Mouse (Mus musculus): ENCODE results near the gene Lsm4. TPM values are rescaled to one million over a fixed set of nuclear protein-coding genes. Genes with fewer than 3 reads are reported as not detected.

Lsm4 gene
- polyA plus RNA-seq, 1 experiment from 2014 or later = 98.5 TPM

DNA sequence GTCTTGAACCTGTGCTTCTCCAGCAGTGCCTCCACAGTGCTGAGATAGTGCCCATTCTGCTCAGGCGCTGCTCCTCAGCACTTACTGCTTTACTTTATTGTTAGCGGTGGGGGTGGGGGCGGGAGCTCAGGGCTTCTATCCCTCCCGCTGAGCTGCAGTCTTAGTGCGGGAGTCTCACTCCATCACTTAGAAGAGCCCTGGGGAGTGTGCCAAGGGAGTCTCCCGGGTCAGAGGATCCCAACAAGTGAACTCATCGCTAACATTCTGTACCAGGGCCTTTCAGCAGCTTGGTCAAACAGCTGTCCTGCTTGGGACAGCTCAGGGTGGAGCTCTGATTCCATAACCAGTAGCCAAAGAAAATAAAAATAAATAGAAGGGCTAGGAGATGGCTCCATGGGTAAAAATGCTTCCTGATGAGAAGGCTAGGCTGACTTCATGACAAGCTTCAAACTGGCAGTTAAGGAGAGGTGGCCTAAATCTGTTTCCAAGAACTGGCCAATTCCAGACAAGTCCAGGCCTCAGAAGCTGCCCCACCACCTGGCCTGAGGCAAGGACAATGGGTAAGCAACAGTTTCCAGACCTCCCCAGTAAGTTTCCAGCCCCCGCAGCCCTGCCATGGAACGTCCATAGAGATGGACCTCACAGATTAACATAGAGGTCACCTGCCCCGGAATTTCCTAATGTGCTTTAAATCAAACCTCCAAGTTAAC, 1.3 kb upstream of the Lsm4 start:
- TF ChIP-seq EP300 (IDR thresholded peaks at IDR 0.05; ENCODE audit: low read depth) (no peak), CTCF (IDR thresholded peaks at IDR 0.05; ENCODE audit: low read depth) (no peak)
- Histone ChIP-seq H3K36me3 (replicated peaks; ENCODE audit: insufficient read depth, low read length) (no peaks in the 10 kb centered on the region), H3K9me3 (ENCODE audit: low read length) (no peaks in the 10 kb centered on the region), H3K4me2 (ENCODE audit: low read depth, low read length) (no peak overlapping the region), H3K4me1 (ENCODE audit: insufficient read depth) (peaks cover 23% of the 10 kb centered on the region), H3K4me3 (ENCODE audit: low read depth, low read length) (no peak overlapping the region), H3K27me3 (ENCODE audit: insufficient read depth, low read length) (no peaks in the 10 kb centered on the region), H3K27ac (ENCODE audit: low read depth) (0 out of 2 replicates have a peak overlapping the region, but pooled peaks have one; percentile 99), H3K9ac (replicated peaks) (no peak overlapping the region)
- no peak for DNase-seq
- ATAC-seq = no peak
- 71% methylated on average over 10 of the region's 10 CpGs for WGBS (ENCODE audit: insufficient replicate concordance)

DNA sequence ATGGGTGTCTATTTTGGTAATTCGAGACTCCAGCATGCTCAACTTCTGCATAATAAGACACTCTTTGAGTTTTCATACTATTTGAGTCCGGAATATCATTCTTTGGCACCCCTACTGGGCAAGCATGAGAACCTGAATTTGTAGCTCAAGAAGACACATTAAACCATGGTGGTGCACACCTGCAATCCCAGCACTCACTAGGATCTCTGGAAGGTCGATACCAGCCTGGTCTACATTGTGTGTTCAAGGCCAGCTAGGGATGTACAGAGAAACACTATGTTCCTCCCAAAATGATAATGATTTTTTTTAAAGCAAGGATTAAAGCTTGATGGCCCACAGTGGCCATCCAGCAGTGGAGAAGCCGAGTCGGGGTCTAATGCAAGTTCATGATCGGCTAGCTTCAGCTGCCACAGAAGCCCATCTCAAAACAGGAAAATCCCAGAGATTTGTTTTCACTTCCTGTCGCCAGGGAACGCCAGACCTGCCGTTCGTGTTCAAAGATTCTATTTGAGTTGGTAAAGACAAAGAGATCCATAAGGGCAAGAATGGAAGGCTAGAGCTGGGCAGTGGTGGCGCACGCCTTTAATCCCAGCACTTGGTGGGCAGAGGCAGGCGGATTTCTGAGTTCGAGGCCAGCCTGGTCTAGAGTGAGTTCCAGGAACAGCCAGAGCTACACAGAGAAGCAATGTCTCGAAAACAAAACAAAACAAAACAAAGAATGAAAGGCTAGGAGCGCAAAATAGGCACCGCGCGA, 546 bp upstream of the Lsm4 start:
- Histone ChIP-seq H3K4me2 (ENCODE audit: low read depth, low read length) (peak overlapping the region; percentile 84), H3K27me3 (ENCODE audit: insufficient read depth, low read length) (no peaks in the 10 kb centered on the region), H3K4me1 (ENCODE audit: insufficient read depth) (peaks cover 26% of the 10 kb centered on the region), H3K9me3 (ENCODE audit: low read length) (no peaks in the 10 kb centered on the region), H3K27ac (ENCODE audit: low read depth) (peak overlapping the region; percentile 99), H3K4me3 (ENCODE audit: low read depth, low read length) (peak overlapping the region; percentile 84), H3K36me3 (replicated peaks; ENCODE audit: insufficient read depth, low read length) (no peaks in the 10 kb centered on the region), H3K9ac (replicated peaks) (peak overlapping the region; percentile 74)
- DNase-seq (no peak), ATAC-seq (peak; percentile 8)
- WGBS (ENCODE audit: insufficient replicate concordance) = 31% methylated on average over 19 of the region's 19 CpGs
- TF ChIP-seq EP300 (IDR thresholded peaks at IDR 0.05; ENCODE audit: low read depth) (no peak), CTCF (IDR thresholded peaks at IDR 0.05; ENCODE audit: low read depth) (no peak)

DNA sequence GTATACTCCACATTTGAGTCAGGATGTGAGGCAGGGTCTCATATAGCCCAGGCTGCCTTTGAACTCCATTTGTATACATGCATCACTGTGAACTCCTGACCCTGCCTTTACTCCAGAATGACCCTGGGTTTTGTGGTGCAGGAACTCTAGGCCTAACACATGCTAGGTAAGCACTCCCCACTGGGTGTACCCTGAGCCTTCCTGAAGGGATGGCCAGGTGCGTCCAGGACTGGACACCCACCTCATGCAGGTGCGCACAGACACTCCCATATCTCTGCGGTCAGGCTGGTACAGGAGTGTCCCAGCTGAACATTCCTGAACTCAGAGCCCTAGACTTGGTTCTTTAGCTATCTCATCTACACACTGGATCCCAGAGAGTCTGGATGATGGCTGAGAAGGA, 1.1 kb downstream of the Lsm4 start:
- H3K27me3 ChIP-seq (ENCODE audit: insufficient read depth, low read length) = no peaks in the 10 kb centered on the region
- H3K9me3 ChIP-seq (ENCODE audit: low read length) = no peaks in the 10 kb centered on the region
- DNase-seq (no peak), ATAC-seq (no peak)
- H3K36me3 ChIP-seq (replicated peaks; ENCODE audit: insufficient read depth, low read length) = peaks cover 10% of the 10 kb centered on the region
- H3K27ac ChIP-seq (ENCODE audit: low read depth) = peak overlapping the region; percentile 99
- peak overlapping the region; percentile 84 for H3K4me2 ChIP-seq (ENCODE audit: low read depth, low read length)
- peak overlapping the region; percentile 84 for H3K4me3 ChIP-seq (ENCODE audit: low read depth, low read length)
- peak overlapping the region; percentile 85 for H3K9ac ChIP-seq (replicated peaks)
- 72% methylated on average over 3 of the region's 3 CpGs for WGBS (ENCODE audit: insufficient replicate concordance)
- no peak for TF ChIP-seq CTCF (IDR thresholded peaks at IDR 0.05; ENCODE audit: low read depth)
- TF ChIP-seq EP300 (IDR thresholded peaks at IDR 0.05; ENCODE audit: low read depth) = no peak
- H3K4me1 ChIP-seq (ENCODE audit: insufficient read depth) = peaks cover 40% of the 10 kb centered on the region

DNA sequence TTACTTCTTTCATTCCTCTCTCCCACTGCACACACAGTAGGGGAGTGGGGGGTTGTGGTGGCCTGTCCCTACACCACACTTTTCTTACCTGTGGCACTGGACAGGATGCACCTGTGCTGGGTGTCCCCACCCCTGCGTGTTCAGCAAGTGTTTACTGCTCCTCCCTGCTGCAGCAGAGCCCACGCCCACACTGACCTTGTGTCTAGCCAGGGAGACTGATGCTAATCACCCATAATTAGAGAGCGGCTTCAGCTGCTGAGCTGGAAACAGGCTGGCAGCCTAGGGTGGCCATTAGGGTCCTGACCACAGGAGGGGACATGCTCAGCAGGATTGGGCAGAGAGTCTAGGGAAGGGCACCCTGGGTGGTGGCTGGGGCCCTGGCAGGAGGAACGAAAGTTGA, 1.7 kb downstream of the Lsm4 start:
- TF ChIP-seq CTCF (IDR thresholded peaks at IDR 0.05; ENCODE audit: low read depth) (no peak), EP300 (IDR thresholded peaks at IDR 0.05; ENCODE audit: low read depth) (no peak)
- H3K4me1 ChIP-seq (ENCODE audit: insufficient read depth) = peaks cover 45% of the 10 kb centered on the region

GRCm38 (mm10) chr8:70675336-70675735, 2.3 kb downstream of the Lsm4 start:
- Histone ChIP-seq H3K27ac (ENCODE audit: low read depth) (peak overlapping the region; percentile 99; the same call in 1 of the 2 replicates), H3K36me3 (replicated peaks; ENCODE audit: insufficient read depth, low read length) (peaks cover 10% of the 10 kb centered on the region), H3K9ac (replicated peaks) (no peak overlapping the region), H3K4me1 (ENCODE audit: insufficient read depth) (peaks cover 45% of the 10 kb centered on the region), H3K4me2 (ENCODE audit: low read depth, low read length) (0 out of 2 replicates have a peak overlapping the region, but pooled peaks have one; percentile 84), H3K27me3 (ENCODE audit: insufficient read depth, low read length) (no peaks in the 10 kb centered on the region), H3K9me3 (ENCODE audit: low read length) (no peaks in the 10 kb centered on the region), H3K4me3 (ENCODE audit: low read depth, low read length) (no peak overlapping the region)
- TF ChIP-seq EP300 (IDR thresholded peaks at IDR 0.05; ENCODE audit: low read depth) (no peak), CTCF (IDR thresholded peaks at IDR 0.05; ENCODE audit: low read depth) (no peak)
- WGBS (ENCODE audit: insufficient replicate concordance) = 18% methylated on average over 1 of the region's 1 CpGs
- DNase-seq (no peak), ATAC-seq (no peak)

More for the DNA sequence above, 1.7 kb downstream of the Lsm4 start:
- 39% methylated on average over 4 of the region's 4 CpGs for WGBS (ENCODE audit: insufficient replicate concordance)
- Histone ChIP-seq H3K36me3 (replicated peaks; ENCODE audit: insufficient read depth, low read length) (peaks cover 10% of the 10 kb centered on the region), H3K9me3 (ENCODE audit: low read length) (no peaks in the 10 kb centered on the region), H3K9ac (replicated peaks) (peak overlapping the region; percentile 85), H3K4me2 (ENCODE audit: low read depth, low read length) (peak overlapping the region; percentile 84), H3K27ac (ENCODE audit: low read depth) (peak overlapping the region; percentile 99), H3K4me3 (ENCODE audit: low read depth, low read length) (no peak overlapping the region), H3K27me3 (ENCODE audit: insufficient read depth, low read length) (no peaks in the 10 kb centered on the region)
- no peak for ATAC-seq
- no peak for DNase-seq

GRCm38 (mm10) chr8:70677451-70678080, 4.5 kb downstream of the Lsm4 start:
- H3K4me1 ChIP-seq (ENCODE audit: insufficient read depth) = peaks cover 55% of the 10 kb centered on the region

More at GRCm38 (mm10) chr8:70677451-70678080, 4.5 kb downstream of the Lsm4 start:
- no peak for ATAC-seq
- H3K9me3 ChIP-seq (ENCODE audit: low read length) = no peaks in the 10 kb centered on the region
- no peak for TF ChIP-seq CTCF (IDR thresholded peaks at IDR 0.05; ENCODE audit: low read depth)
- TF ChIP-seq EP300 (IDR thresholded peaks at IDR 0.05; ENCODE audit: low read depth) = no peak
- H3K4me3 ChIP-seq (ENCODE audit: low read depth, low read length) = no peak overlapping the region
- no peak overlapping the region for H3K9ac ChIP-seq (replicated peaks)
- WGBS (ENCODE audit: insufficient replicate concordance) = 88% methylated on average over 15 of the region's 15 CpGs
- peak overlapping the region; percentile 46 for H3K4me2 ChIP-seq (ENCODE audit: low read depth, low read length)
- H3K27ac ChIP-seq (ENCODE audit: low read depth) = 0 out of 2 replicates have a peak overlapping the region, but pooled peaks have one; percentile 7
- DNase-seq = no peak
- H3K27me3 ChIP-seq (ENCODE audit: insufficient read depth, low read length) = no peaks in the 10 kb centered on the region
- H3K36me3 ChIP-seq (replicated peaks; ENCODE audit: insufficient read depth, low read length) = peaks cover 10% of the 10 kb centered on the region
